Mouse (Mus musculus) heart, adult 2 months (tissue): ENCODE results near the gene Best1.

Source experiments
- CTCF ChIP-seq: fragments of 200-600 bp; IDR thresholded peaks from 2 replicates; pipeline ENCODE4 v1.8.1; 2022; ENCODE audit warnings: antibody characterized with exemption, mild to moderate bottlenecking, moderate library complexity
- EP300 ChIP-seq: fragments of 200-500 bp; IDR thresholded peaks from 2 replicates; pipeline ENCODE4 v1.6.1; 2011; ENCODE audit warnings: low read depth, low read length, control low read depth; ENCODE audit not compliant: insufficient read depth
- POLR2A ChIP-seq: fragments of 200-500 bp; IDR thresholded peaks from 2 replicates; pipeline ENCODE4 v1.6.1; 2011; ENCODE audit warnings: mild to moderate bottlenecking, low read depth, low read length, control low read depth; ENCODE audit not compliant: insufficient read depth

DNA sequence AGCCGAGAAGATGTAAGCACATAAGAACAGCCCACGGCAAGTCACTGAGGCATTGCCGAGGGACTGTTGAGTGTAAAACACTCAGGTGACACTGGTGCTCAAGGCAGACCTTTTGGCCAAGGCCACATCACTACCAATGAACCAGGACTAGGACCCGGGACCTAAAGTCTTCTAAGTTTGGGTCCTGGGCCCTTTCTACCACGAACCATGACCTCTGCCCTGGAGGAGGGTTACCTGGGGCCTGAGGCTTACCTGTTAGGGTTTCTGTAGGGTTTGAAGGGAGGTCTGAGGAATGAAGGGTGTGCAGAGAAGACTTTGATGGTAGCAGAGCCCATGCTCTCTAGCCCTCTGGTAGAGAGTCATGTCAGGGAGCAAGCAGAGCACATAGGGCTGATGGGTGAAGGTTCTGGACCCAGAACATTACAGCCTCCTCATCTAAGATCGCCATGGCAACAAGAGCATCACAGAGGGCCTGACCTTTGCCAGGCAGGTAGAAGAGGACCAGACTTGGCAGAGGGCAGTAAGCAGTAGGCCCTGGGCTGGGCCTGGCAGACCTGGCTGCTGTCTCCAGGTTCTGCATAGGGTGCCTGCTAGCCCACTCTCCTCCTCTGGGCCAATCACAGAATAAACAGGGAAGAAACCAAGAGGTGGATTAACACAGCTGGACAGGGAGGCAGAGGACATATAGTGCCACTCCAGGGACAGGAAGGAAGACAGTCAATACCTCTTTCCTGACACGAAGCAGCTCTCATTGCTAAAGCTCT is at the start of gene Best1, which contains the start of gene Rab3il1:
- no peak for TF ChIP-seq POLR2A
- no peak for TF ChIP-seq CTCF
- TF ChIP-seq EP300, result no peak
